Mouse (Mus musculus) heart, adult 2 months (tissue): ENCODE data around the gene Tmem26. TPM values are rescaled to one million over a fixed set of nuclear protein-coding genes. Genes with fewer than 3 reads are reported as not detected.

Experiments
- DNase-seq, 2 experiments: peaks; one replicate each; pipeline ENCODE4 v3.0.0; 2021
- H3K27ac ChIP-seq: fragments of 200-600 bp; 2 replicates; pipeline ENCODE4 v1.8.1; 2022
- H3K27me3 ChIP-seq: fragments of 200-500 bp; 2 replicates; pipeline ENCODE4 v1.6.1; 2012; ENCODE audit warnings: mild to moderate bottlenecking, low read length, inconsistent platforms, mixed read lengths; ENCODE audit not compliant: control insufficient read depth, insufficient read depth
- H3K36me3 ChIP-seq: fragments of 200-500 bp; 2 replicates; pipeline ENCODE4 v1.6.1; 2012; ENCODE audit warnings: low read length, inconsistent platforms; ENCODE audit not compliant: control insufficient read depth, insufficient read depth
- H3K4me1 ChIP-seq: fragments of 200-500 bp; 2 replicates; pipeline ENCODE4 v1.6.1; 2011; ENCODE audit warnings: low read length; ENCODE audit not compliant: control insufficient read depth, insufficient read depth
- H3K4me3 ChIP-seq: fragments of 200-600 bp; 2 replicates; pipeline ENCODE4 v1.8.1; 2022
- H3K79me2 ChIP-seq: fragments of 200-500 bp; replicated peaks from 2 replicates; pipeline ENCODE4 v1.6.1; 2012; ENCODE audit warnings: mild to moderate bottlenecking, inconsistent platforms, low read length, moderate library complexity, mixed read lengths; ENCODE audit not compliant: control insufficient read depth, insufficient read depth
- H3K9ac ChIP-seq: fragments of 200-500 bp; 2 replicates; pipeline ENCODE4 v1.6.1; 2012; ENCODE audit warnings: low read depth, mild to moderate bottlenecking, control low read depth, inconsistent platforms, low read length, mixed read lengths
- CTCF ChIP-seq: fragments of 200-600 bp; IDR thresholded peaks from 2 replicates; pipeline ENCODE4 v1.8.1; 2022; ENCODE audit warnings: antibody characterized with exemption, mild to moderate bottlenecking, moderate library complexity
- EP300 ChIP-seq: fragments of 200-500 bp; IDR thresholded peaks from 2 replicates; pipeline ENCODE4 v1.6.1; 2011; ENCODE audit warnings: low read depth, low read length, control low read depth; ENCODE audit not compliant: insufficient read depth
- POLR2A ChIP-seq: fragments of 200-500 bp; IDR thresholded peaks from 2 replicates; pipeline ENCODE4 v1.6.1; 2011; ENCODE audit warnings: mild to moderate bottlenecking, low read depth, low read length, control low read depth; ENCODE audit not compliant: insufficient read depth
- WGBS: fragments of 180-500 bp; shearing (Covaris S2); methylation state at CpG from one replicate; pipeline ENCODE4 v1.1.7; 2018; 5-methylcytosine and 5-hydroxymethylcytosine counted together
- intact Hi-C: fragments of 180-260 bp; cut with DNase I; formaldehyde crosslinking; loops from one replicate; pipeline ENCODE4 v1.15.1; 2025
- polyA plus RNA-seq: library from polyadenylated mRNA; depleted of rRNA; stranded (reverse); fragments of >200 nt; gene quantifications from 2 replicates; pipeline ENCODE4 v1.2.3, GENCODE M21; 2012
- total RNA-seq, 2 experiments: library from RNA; stranded (reverse); gene quantifications; 2 replicates each; pipeline ENCODE4 v1.2.3; 2021

Gene Tmem26
- total and polyA plus RNA-seq, 3 experiments, result 0.20 to 0.39 (median 0.37) TPM

DNA sequence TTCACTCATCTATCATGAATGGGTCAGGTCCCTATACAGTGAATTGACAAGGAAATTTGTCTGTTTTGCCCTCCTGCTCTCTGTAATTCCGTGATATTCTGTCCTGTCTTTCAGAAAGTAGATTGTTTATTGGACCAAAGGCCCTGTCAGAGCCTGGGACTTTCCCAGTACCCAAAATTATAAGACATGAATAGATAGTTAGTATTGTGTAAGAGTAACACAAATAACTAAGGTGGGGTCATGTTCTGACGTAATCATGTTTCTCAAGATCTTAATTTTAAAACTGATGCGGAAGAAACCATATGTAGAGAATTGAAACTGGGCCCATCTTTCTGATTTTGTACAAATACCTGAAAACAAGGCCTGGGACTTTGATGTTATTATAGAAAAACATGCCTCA is 8.1 kb upstream of the Tmem26 start:
- Histone ChIP-seq H3K27me3 (no peaks in the 10 kb centered on the region), H3K79me2 (no peaks in the 10 kb centered on the region), H3K36me3 (no peaks in the 10 kb centered on the region), H3K9ac (no peak overlapping the region), H3K4me3 (no peak overlapping the region), H3K27ac (no peak overlapping the region), H3K4me1 (no peaks in the 10 kb centered on the region)
- 81% methylated on average over 3 of the region's 3 CpGs for WGBS
- no peak for TF ChIP-seq CTCF
- TF ChIP-seq POLR2A, result no peak
- TF ChIP-seq EP300, result no peak
- intact Hi-C loops, result no loop called here
- DNase-seq, result no peak

DNA sequence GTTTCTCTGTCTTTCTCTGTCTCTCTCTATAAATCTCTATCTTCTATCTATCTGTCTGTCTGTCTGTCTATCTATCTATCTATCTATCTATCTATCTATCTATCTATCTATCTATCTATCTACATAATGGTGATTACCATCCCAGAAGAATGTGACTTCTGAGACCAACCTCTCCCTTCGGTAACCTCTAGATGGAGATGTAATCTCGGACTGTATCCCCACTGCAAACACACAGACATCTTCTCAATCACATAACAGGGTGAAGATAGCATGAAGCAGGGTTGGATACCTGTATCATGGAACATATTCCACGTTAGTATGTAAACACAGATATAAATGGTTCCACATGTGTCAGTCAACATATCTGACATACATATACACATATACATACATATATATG is 5.1 kb upstream of the Tmem26 start:
- no peak for TF ChIP-seq EP300
- no peak for TF ChIP-seq CTCF
- TF ChIP-seq POLR2A, result no peak
- Histone ChIP-seq H3K36me3 (no peaks in the 10 kb centered on the region), H3K4me3 (no peak overlapping the region), H3K27me3 (no peaks in the 10 kb centered on the region), H3K79me2 (no peaks in the 10 kb centered on the region), H3K4me1 (peaks cover 2% of the 10 kb centered on the region; the same call in 1 of the 2 replicates), H3K9ac (no peak overlapping the region), H3K27ac (no peak overlapping the region)
- intact Hi-C loops, result no loop called here
- 71% methylated on average over 3 of the region's 3 CpGs for WGBS
- DNase-seq, result no peak

DNA sequence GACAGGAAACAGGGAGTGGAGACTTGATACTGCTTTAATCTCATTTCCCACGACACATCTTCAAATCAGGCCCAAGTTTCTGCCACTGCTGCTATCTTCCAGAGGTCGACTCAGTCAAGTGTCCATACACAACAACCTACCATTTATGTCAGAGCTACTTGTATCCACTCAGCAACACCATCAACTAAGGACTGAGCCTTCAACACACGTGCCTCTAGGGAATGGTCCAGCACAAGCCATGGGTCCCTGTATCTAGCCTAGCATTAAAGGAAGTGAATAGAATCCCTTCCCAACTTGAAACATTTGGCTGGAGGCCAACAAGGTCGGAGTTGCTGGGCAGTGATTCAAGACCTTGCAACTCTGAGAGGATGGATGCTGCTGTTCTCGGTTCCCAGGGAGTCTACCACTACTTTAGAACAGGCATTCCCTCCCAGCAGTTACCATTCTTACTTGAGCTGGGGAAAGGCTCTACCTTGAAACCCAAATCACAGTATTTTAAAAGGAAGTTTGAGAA is 2.5 kb upstream of the Tmem26 start:
- Histone ChIP-seq H3K36me3 (no peaks in the 10 kb centered on the region), H3K4me1 (peaks cover 2% of the 10 kb centered on the region; the same call in 1 of the 2 replicates), H3K9ac (no peak overlapping the region), H3K79me2 (no peaks in the 10 kb centered on the region), H3K4me3 (no peak overlapping the region), H3K27me3 (no peaks in the 10 kb centered on the region), H3K27ac (no peak overlapping the region)
- intact Hi-C loops, result no loop called here
- WGBS, result 16% methylated on average over 5 of the region's 5 CpGs
- TF ChIP-seq EP300 (no peak), POLR2A (no peak), CTCF (no peak)
- DNase-seq, result peak; percentile 15 to 29

DNA sequence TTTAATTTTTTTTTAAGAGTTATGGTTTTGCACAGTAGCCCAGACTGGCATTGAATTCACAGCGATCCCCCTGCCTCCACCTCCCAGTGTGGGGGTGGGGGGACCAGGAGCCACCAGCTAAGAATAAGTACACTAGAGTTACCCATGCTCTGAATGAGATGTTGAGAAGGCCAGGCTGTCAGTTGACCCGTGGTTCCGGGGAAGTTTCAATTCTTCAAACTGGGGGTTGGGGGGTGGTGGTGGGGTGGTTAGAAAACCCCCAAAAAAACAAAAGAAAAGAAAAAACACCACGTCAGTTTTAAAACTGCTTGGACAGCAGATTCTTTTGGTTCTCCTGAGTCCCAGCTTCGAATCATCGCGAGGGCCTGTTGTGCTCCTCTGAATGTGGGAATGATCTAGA is 431 bp upstream of the Tmem26 start:
- TF ChIP-seq EP300 (no peak), POLR2A (no peak), CTCF (no peak)
- Histone ChIP-seq H3K4me1 (peaks cover 2% of the 10 kb centered on the region; the same call in 1 of the 2 replicates), H3K27me3 (no peaks in the 10 kb centered on the region), H3K4me3 (no peak overlapping the region), H3K79me2 (no peaks in the 10 kb centered on the region), H3K36me3 (no peaks in the 10 kb centered on the region), H3K9ac (no peak overlapping the region), H3K27ac (no peak overlapping the region)
- DNase-seq, result no peak
- intact Hi-C loops, result no loop called here
- WGBS, result 70% methylated on average over 7 of the region's 7 CpGs

DNA sequence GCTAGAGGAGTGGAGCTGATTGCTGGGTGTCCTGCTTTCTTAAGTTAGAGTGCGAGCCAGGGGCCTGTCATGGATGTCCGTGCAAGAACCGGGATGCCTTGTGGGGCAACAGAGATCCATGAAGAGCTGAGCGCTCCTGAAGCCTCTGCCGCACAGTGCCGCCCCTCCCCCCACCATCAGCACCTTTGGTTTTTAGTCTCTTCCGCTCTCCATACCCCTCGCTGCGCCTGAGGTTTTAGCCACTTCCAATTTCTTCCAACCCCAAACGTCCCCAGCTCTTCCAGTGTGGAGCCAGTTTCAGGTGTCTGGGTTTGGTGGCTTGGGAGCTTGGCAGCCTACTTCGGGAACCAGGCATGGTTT is 895 bp downstream of the Tmem26 start:
- peak in 1 of 2 experiments; percentile 11 for DNase-seq
- WGBS, result 4% methylated on average over 11 of the region's 11 CpGs
- TF ChIP-seq CTCF (no peak), EP300 (no peak), POLR2A (no peak)
- H3K4me1 ChIP-seq, result peaks cover 2% of the 10 kb centered on the region; the same call in 1 of the 2 replicates
- H3K27ac ChIP-seq, result no peak overlapping the region
- H3K9ac ChIP-seq, result no peak overlapping the region
- no peaks in the 10 kb centered on the region for H3K27me3 ChIP-seq
- intact Hi-C loops, result no loop called here
- peak overlapping the region; percentile 45 for H3K4me3 ChIP-seq
- H3K36me3 ChIP-seq, result no peaks in the 10 kb centered on the region
- no peaks in the 10 kb centered on the region for H3K79me2 ChIP-seq

DNA sequence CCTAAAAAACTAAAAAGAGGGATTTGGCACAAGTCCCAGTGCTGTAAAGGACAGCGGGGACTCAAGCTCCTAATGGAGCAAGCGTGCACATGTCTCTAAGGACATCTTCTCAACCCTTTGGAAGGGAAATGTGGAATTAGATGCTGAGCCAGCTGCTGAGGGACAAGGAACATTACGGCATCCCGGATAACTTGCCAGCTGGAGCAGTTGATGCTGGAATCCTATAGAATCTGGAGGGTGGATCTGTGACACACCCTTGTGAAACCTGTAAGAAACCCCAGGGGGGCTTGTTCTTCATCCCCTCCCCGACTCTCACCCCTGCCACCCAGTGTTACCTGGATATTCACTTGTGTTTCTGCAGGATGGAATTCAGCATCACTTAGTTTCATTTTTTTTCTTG is 4.0 kb downstream of the Tmem26 start:
- no peaks in the 10 kb centered on the region for H3K27me3 ChIP-seq
- intact Hi-C loops, result no loop called here
- TF ChIP-seq POLR2A (no peak), CTCF (no peak), EP300 (no peak)
- no peaks in the 10 kb centered on the region for H3K79me2 ChIP-seq
- H3K36me3 ChIP-seq, result no peaks in the 10 kb centered on the region
- no peak overlapping the region for H3K27ac ChIP-seq
- H3K9ac ChIP-seq, result no peak overlapping the region
- WGBS, result 67% methylated on average over 5 of the region's 5 CpGs
- peak; percentile 20 to 22 for DNase-seq
- no peaks in the 10 kb centered on the region for H3K4me1 ChIP-seq
- no peak overlapping the region for H3K4me3 ChIP-seq
